In genomic region chr1:59313154-59313940, GRCm38 (mm10) we compare ENCODE assay signal across 27 mouse cellular contexts. TPM values are rescaled to one million over a fixed set of nuclear protein-coding genes. Genes with fewer than 3 reads are reported as not detected.
DNase-seq lines count a peak whose midpoint lies in the region; ATAC-seq and TF ChIP-seq lines count a peak whose summit lies in the region.
"Had no signal": no experiment of that assay in that cellular context is flagged by ENCODE, and none has a peak within 500 bp of the region (broad histone marks: within the 10 kb centered on the region; RNA-seq: fewer than 3 reads in every experiment).

No protein-coding gene starts in this region.

- 0 out of 2 replicates have a peak overlapping the region, but pooled peaks have one; percentile 31 for H3K27ac ChIP-seq in forebrain, embryonic 15.5 days (replicated peaks)
- H3K27ac ChIP-seq in forebrain, postnatal 0 days (ENCODE audit: low read depth, low read length) = no peak overlapping the region
- peak overlapping the region; percentile 29; the same call in 1 of the 2 replicates for H3K27ac ChIP-seq in layer of hippocampus, adult 2 months
- H3K27ac ChIP-seq: heart, embryonic 13.5 days; liver, embryonic 12.5 days; macrophage; neural tube, embryonic 12.5 days had no signal

- H3K27me3 ChIP-seq in forebrain, embryonic 15.5 days = no peaks in the 10 kb centered on the region
- H3K27me3 ChIP-seq in forebrain, postnatal 0 days (ENCODE audit: insufficient read depth, low read length) = no peaks in the 10 kb centered on the region
- H3K27me3 ChIP-seq: CH12.LX; liver, embryonic 12.5 days had no signal

- 80% methylated on average over 8 of the region's 8 CpGs for WGBS in forebrain, embryonic 15.5 days
- WGBS in forebrain, postnatal 0 days = 78% methylated on average over 8 of the region's 8 CpGs

- H3K36me3 ChIP-seq in forebrain, embryonic 15.5 days = no peaks in the 10 kb centered on the region
- no peaks in the 10 kb centered on the region for H3K36me3 ChIP-seq in forebrain, postnatal 0 days (ENCODE audit: insufficient read depth)
- H3K36me3 ChIP-seq: heart, embryonic 13.5 days; hindbrain, embryonic 10.5 days; liver, embryonic 12.5 days; neural tube, embryonic 12.5 days had no signal

- no peak for TF ChIP-seq CTCF in forebrain, postnatal 0 days (IDR thresholded peaks at IDR 0.05; ENCODE audit: low read depth)
- TF ChIP-seq CTCF in layer of hippocampus, adult 2 months (conservative IDR thresholded peaks at IDR 0.05) = no peak

- H3K4me1 ChIP-seq in forebrain, embryonic 15.5 days = peaks cover 32% of the 10 kb centered on the region
- H3K4me1 ChIP-seq in forebrain, postnatal 0 days (ENCODE audit: insufficient read depth) = peaks cover 10% of the 10 kb centered on the region; the same call in 1 of the 2 replicates

- H3K4me3 ChIP-seq in forebrain, embryonic 15.5 days = no peak overlapping the region
- H3K4me3 ChIP-seq in forebrain, postnatal 0 days (ENCODE audit: low read depth, low read length) = no peak overlapping the region
- H3K4me3 ChIP-seq in layer of hippocampus, adult 2 months = no peak overlapping the region
- H3K4me3 ChIP-seq: heart, embryonic 13.5 days; hindbrain, embryonic 10.5 days; liver, embryonic 12.5 days; myocyte; neural tube, embryonic 12.5 days had no signal

- DNase-seq in cerebellum, adult 11 months = peak; percentile 34
- no peak for DNase-seq in cerebellum, adult 18-20 months
- DNase-seq in forebrain, postnatal 0 days = no peak
- DNase-seq in layer of hippocampus, adult 2 months (ENCODE audit: low spot score in 2 of 2) = no peak
- no peak for DNase-seq in layer of hippocampus, adult 9-10 months (ENCODE audit: low spot score)
- DNase-seq in cerebellum, postnatal 14 days = peak; percentile 48 to 49
- DNase-seq: adrenal gland, postnatal 10 days; heart, postnatal 10 days; kidney, adult 18-20 months; kidney, postnatal 36 days; layer of hippocampus, postnatal 36 days; liver, postnatal 0 days; right cerebral cortex, adult 18-20 months; spleen, adult 18-20 months; thymus, postnatal 14 days had no signal

- no peak overlapping the region for H3K4me2 ChIP-seq in forebrain, embryonic 15.5 days (replicated peaks)
- no peak overlapping the region for H3K4me2 ChIP-seq in forebrain, postnatal 0 days (ENCODE audit: low read depth)
- H3K4me2 ChIP-seq: heart, embryonic 13.5 days; liver, embryonic 12.5 days; neural tube, embryonic 12.5 days had no signal

- no peak for ATAC-seq in forebrain, embryonic 15.5 days (replicated peaks)
- ATAC-seq in forebrain, postnatal 0 days = no peak
- ATAC-seq: activated CD4-positive, CD25-positive, alpha-beta regulatory T cell, adult 4 months; liver, embryonic 12.5 days; liver, postnatal 0 days; lung, postnatal 0 days had no signal

- no peak overlapping the region for H3K9ac ChIP-seq in forebrain, embryonic 15.5 days (replicated peaks)
- no peak overlapping the region for H3K9ac ChIP-seq in forebrain, postnatal 0 days
- H3K9ac ChIP-seq: heart, embryonic 13.5 days; liver, embryonic 12.5 days; liver, postnatal 0 days; neural tube, embryonic 12.5 days had no signal

- H3K9me3 ChIP-seq in forebrain, embryonic 15.5 days = no peaks in the 10 kb centered on the region
- no peaks in the 10 kb centered on the region for H3K9me3 ChIP-seq in forebrain, postnatal 0 days (ENCODE audit: low read length)
- H3K9me3 ChIP-seq: heart, embryonic 13.5 days; hindbrain, embryonic 10.5 days; liver, embryonic 12.5 days; neural tube, embryonic 12.5 days had no signal

RNA-seq across cellular contexts. Expression of gene Cdk15, which starts 56.6 kb away (rescaled TPM):
- polyA plus RNA-seq in forebrain, embryonic 15.5 days (2015; fragmentation: Nextera tagmentation; extraction: Ambion mirVana) = 0.20 and 0.47 TPM in 2 replicates
- 0.14 TPM in 1 of 2 replicates, not detected in the other for total RNA-seq in forebrain, postnatal 0 days (2014; rRNA removed)
- 0.62 and 1.0 TPM in 2 replicates for polyA plus RNA-seq in forebrain, postnatal 0 days (2015; fragmentation: Nextera tagmentation; extraction: Ambion mirVana)
- total RNA-seq in layer of hippocampus, adult 2 months (2021) = not detected
- total RNA-seq: adrenal gland, postnatal 10 days; heart, adult 8-10 months; megakaryocyte-erythroid progenitor cell, adult 5-6 weeks had no signal
- polyA plus RNA-seq: activated CD4-positive, CD25-positive, alpha-beta regulatory T cell, adult 4 months; heart, embryonic 13.5 days; liver, embryonic 12.5 days had no signal

Comparison
In these comparisons a context has a peak if more than half of its experiments do, and no peak if none do; other contexts are left out.
1. DNase-seq: peak in cerebellum, adult 11 months (single experiment) and cerebellum, postnatal 14 days (2 of 2); none in cerebellum, adult 18-20 months (0 of 2), forebrain, postnatal 0 days (single experiment), layer of hippocampus, adult 2 months (0 of 2) and layer of hippocampus, adult 9-10 months (single experiment).